Mouse (Mus musculus): Measurements from ENCODE around the gene Zc3h7b.

The Zc3h7b gene

DNA sequence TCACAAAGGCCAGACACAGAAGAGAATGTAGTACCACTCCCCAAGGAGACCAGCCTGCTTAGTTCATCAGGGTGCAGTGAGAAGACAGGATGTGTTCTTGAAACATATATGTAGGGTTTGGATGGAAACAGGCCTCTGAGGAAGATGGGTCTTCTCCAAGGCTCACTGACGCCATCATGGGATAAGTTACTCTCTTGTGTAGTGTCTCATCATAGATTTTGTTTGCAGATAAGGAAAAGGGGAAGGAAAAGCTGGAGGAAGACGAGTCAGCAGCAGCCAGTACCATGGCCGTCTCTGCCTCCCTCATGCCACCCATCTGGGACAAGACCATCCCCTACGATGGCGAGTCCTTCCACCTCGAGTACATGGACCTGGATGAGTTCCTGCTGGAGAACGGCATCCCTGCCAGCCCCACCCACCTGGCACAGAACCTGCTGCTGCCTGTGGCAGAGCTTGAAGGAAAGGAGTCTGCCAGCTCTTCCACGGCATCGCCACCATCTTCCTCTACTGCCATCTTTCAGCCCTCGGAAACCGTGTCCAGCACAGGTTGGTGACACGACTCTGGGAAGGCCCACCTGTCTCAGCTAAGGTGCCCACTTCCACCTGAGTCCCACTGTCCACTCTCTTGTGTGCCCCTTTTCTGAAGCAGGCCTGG, 70.0 kb downstream of the Zc3h7b start:
- no peak for DNase-seq (ENCODE audit: low spot score in 2 of 2)

DNA sequence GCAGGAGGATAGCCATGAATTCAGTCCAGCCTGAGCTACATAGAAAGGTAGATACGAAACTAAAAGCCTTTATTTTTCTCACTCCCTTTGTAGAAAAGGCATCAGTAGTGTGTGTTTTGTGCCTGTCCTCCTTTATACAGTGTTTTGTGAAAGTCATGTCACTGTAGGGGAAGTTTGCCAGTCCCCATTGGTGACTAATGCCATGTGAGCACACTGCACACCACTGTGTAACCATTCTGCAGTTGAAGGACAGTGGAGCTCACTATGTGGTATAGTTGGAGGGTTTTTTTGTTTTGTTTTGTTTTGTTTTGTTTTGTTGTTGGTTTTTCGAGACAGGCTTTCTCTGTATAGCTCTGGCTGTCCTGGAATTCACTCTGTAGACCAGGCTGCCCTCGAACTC, 73.5 kb downstream of the Zc3h7b start:
- DNase-seq (ENCODE audit: low spot score in 2 of 2), result no peak

DNA sequence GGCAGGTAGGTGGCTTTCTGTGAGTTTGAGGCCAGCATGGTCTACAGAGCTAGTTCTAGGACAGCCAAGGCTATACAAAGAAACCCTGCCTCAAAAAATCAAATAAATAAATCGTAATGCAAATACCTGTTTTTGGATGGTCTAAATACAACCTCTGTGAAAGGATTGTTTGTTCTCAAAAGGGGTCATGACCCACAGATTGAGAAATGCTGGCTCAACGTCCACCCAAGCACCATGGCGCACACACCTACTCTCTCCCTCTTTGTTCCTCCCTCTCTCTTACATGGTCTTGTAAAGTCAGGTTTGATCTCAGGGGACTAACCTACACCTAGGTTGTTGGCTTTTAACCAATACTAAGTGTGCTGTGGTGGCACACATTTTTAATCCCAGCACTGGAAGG, 77.8 kb downstream of the Zc3h7b start:
- DNase-seq (ENCODE audit: low spot score in 2 of 2), result no peak

DNA sequence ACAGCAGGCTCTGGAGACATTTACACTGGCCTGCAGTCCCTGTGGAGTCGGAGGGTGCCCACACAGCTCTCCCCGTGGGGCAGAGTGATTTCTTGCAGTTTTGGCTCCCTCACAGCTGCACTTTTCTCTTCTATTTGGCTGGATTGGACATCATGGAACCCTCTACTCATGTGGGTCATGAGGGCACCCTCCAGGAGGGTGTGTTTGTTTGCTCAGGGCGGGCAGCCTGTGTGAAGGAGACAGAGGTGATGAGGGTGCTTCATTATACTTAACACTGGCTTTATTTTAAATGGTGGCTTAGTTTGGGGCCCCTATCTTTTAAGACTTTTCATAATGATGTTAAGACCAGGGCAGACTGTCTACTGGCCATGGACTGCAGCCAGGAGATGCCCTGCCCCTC, 80.0 kb downstream of the Zc3h7b start:
- no peak for DNase-seq (ENCODE audit: low spot score in 2 of 2)

DNA sequence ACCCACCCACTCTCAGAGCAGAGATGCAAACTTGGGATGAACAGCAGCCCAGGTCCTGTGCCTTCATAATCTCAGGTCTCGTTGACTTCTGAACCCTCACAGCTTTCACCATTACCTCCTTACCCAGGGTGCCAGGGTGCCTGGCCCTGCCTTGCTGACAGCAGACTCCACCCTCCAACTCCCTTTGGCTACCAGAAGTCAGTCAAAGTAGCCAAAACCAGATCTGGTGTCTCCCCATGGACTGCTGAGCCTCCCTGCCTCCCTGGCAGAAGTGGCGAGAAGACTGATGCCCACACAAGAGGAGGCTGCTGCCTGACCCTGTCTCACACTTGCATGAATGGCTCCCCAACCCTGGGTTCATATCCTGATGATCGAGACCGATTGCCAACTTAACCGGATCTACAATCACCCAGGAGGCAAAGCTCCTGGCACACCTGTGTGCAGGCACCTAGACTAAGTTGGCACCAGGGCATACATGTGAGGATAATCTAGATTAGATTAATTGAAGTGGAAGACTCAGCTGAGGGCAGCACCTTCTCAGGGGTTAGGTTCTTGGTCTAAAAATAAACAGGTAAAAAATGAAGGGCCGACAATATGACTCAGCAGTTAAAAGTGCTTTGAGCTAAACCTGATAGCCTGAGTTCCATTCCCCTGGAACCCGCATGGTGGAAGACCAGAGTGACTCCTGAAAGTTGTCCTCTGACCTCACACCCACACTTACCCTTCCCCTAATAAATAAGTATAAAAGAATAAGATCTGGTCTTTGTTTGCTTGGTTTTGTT, 83.8 kb downstream of the Zc3h7b start:
- no peak for DNase-seq (ENCODE audit: low spot score in 2 of 2)

DNA sequence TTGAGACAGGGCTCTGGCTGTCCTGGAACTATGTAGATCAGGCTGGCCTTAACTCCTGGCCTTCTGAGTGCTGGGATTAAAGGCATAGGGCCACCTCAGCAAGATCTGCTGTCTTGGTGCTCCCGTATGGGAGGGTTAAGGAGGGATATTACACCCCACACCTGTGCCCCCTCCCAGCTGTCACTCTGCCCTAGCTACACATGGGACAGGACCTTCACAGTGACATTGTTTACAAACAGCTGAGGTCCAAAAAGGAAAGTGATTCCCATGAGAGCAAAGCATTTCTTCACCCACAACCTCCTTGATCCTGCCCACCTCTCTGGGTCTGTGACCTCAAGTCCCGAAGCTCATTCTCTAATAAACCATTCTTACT, 84.3 kb downstream of the Zc3h7b start:
- DNase-seq (ENCODE audit: low spot score in 2 of 2), result no peak

DNA sequence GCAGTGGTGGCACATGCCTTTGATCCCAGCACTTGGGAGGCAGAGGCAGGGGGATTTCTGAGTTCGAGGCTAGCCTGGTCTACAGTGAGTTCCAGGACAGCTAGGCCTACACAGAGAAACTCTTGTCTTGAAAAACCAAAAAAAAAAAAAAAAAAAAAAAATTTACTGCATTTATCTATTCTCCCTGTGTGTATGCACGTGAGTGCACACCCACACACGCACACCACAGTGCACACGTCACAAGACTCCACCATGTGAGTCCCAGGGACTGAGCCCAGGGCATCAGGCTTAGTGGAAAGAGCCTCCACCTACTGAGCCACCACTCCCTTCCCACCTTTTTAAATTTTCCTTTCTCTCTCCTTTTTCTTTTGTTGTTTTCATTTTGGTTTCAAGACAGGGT, 85.7 kb downstream of the Zc3h7b start:
- no peak for DNase-seq (ENCODE audit: low spot score in 2 of 2)

DNA sequence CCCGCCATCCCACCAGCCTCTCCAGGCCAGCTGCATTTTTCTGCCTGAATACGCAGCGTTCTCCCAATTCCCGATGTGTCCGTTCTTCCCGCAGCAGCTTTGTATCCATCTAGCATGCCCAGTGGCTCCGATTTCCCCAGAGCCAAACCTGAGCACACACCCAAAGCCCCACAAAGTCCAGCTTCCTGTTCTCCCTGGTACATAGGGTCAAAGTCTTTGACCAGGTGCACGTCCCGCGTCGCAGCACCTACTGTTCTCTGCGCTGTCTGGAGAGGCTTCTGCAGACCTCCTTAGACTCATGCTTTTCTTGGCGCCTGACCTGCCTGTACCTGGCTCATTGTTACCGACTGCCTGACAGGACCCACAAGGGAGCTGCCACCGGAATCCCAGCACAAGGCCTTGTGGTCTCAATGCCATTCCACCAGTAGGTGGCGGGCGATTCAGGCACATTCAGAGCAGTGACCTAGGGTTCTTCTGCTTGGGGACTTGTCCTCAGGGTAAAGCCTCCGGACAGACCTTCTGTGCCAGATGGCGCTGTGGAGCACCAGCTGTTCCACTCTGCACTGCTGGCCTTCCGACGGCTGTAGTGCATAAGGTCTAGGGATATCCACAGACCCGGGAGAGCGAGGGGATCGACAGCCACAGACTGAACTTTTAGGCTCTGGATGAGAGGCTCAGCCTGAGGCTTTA, 86.4 kb downstream of the Zc3h7b start:
- DNase-seq (ENCODE audit: low spot score in 2 of 2), result peak; percentile 76 to 79

DNA sequence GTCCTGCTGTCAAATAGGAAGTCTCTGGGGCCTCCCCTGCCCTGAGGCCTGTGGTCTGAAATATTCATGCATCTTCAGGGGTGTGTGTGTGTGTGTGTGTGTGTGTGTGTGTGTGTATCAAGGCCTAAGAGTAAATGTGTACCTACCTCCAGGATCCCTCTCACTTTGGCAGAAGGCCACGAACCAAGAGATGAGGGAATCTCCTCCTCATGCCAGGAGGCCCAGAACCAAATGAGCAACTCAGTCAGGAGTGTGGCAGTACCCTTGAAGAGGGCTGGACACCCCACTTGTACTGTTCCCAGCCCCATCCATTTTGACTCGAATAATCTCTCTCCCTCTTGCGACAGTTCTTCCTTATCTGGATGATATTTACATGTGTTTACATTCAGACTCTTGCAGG, 87.4 kb downstream of the Zc3h7b start:
- DNase-seq (ENCODE audit: low spot score in 2 of 2), result no peak

DNA sequence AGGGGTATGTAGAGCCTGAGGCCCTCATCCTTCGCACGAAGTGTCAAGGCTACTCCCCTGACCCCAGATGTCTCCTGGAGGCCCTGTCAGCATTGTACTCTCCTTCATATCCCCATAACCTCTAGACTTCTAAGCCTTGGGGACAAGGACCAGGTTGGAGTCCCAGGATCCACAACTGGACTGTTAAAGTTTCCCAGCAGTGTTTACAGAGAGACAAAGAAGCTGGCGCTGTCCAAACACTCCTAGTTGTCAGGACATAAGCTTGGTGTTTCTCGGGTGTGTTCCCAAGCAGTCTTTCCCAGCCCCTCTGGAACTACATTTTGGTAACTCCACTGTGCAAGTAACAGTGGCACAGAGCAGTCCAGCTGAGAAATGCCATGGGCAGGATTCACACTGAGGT, 88.6 kb downstream of the Zc3h7b start:
- DNase-seq (ENCODE audit: low spot score in 2 of 2), result no peak

DNA sequence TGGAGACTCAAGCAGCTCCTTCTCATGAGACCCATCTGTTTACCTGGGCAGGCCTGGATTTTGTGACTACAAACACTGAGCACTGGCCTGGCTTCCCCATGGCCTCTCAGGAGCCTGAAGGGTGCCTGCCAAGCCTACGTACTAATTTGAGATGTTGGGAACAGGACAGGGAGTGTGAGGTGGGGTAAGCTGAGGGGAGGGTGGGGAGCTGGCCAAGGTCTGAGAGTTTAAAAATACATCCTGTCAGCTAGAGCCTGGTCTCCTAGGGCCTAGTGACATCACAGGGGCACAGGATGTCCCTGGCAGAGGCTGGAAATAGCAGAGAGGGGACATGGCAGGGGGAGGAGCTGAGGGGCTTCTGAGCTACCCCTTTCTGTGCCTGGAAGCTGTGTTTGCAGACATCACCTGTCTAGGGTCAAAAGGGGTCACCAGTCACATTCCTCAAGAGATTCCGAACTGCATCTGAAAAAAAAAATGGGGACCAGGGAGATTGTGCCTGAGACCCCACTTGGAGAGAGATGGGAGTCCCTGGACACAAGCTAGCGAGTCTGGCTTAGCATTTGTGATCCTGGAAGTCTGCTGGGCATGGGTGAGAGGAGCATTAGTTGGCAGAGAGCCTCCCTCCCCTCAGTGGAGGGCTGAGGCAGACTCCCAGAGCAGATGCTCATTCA, 89.4 kb downstream of the Zc3h7b start:
- DNase-seq (ENCODE audit: low spot score in 2 of 2), result no peak

DNA sequence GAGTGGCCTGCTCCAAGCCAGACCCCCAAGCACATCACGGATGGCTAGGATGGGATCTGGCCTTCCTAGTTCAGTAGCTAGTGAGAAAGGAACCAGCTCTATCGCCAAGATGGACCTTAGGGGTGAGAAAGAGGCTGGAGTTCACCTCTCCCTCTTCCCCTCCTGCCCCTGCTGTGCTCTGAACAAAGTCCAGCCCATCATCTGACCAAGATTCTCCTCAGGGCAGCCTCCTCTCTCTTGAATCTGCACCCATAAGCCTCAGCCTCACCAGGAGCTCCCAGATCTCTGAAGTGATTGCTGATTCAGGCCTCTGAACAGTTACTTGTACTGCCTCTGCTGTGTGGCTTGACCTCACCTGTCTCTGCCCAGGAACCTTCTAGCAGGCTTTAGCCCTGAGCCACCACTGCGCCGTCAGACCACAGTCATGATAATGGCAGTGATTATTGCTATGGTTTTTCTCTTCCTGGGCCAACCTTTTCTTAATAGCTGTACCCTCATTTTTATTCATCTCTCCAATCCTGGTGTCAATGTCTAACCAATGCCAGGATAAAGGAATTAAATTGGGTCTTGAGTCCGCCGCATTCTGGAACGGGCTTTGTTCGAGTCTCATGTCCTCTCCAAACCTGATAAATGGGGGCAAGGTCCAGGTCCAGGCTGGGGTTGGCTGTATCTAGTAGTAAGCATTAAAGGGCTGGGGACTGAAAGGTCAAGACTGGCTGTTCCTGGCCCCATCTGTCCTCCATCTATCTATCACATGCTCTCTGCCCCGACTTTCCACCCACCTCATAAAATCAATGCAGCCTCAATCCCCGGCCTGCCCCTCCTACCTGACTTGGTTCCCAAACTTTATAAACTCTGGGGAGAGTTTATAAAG, 90.4 kb downstream of the Zc3h7b start:
- no peak for DNase-seq (ENCODE audit: low spot score in 2 of 2)

DNA sequence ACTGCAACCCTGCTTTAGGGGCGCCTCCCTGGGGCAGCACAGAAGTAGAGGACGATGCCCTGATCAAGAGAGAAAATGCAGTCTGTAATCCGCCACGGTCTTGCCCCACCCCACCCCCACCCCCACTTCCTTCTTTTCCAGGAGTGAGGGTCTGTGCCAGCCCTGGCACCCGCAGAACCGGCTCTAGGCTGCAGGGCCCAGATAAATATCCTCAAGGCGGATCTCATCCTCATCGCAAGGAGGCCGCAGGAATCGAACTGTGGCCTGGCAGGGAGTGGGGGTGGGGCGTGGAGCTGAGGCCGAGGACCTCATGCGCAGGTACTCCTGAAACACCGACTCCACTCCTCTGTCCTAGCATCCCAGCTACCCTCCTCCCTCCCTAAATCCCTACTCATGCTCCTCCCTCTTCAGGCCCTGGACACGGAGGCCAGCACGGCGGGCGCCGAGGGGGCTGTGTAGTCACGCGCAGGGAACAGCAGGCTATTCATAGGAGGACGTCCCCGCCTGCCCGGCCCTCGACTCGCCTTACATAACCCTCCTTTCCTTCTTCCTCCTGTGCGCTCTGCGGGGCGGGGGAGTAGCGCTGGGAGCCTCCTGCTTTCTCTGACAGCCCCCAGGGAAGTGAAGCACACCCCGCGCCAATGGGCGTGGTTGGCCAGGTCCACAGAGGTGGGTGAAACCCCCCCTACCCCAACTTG, 91.4 kb downstream of the Zc3h7b start:
- DNase-seq (ENCODE audit: low spot score in 2 of 2), result peak; percentile 82 to 85

DNA sequence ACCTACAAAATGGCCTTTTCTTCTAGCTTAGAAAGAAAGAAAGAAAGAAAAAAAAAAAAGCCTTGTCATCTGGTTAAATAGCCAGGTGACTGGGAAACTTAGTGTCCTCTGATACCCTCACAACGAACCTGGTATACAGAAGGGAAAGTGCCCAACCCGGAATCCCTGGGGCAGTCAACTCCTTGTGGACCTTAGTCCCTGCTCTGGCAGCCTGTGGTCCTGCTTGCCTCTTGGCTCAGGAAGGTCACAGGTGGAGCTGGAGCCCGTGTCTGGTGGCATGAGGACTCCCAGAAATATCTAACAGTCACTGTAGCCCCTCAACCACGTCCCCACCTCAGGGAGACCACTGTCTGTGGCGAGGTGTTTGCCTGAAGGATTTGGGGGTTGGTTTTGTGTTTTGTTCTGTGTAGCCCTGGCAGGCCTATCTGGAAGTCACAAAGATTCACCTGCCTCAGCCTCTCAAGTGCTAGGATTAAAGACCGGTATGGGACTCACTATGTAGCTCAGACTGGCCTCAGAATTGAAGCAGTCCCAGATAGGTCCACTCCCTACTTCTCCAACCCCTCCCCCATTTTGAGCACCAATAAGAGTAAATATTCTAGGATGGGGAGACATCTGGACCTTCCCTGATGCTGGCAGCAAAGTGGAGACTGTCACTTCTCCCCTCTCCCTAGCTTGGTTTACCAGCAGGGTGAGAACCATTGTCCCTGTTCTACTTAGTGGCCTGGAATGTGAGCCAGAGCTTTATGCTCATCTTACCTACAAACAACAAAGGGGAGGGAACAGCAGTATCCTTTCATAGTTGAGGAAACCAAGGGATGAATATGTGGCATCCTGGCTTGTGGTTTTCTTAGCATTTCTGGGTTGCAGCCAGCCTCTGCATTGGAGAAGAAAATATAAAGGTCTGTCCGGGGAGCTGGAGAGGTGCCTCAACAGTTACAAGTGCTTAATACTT, 92.4 kb downstream of the Zc3h7b start:
- no peak for DNase-seq (ENCODE audit: low spot score in 2 of 2)

DNA sequence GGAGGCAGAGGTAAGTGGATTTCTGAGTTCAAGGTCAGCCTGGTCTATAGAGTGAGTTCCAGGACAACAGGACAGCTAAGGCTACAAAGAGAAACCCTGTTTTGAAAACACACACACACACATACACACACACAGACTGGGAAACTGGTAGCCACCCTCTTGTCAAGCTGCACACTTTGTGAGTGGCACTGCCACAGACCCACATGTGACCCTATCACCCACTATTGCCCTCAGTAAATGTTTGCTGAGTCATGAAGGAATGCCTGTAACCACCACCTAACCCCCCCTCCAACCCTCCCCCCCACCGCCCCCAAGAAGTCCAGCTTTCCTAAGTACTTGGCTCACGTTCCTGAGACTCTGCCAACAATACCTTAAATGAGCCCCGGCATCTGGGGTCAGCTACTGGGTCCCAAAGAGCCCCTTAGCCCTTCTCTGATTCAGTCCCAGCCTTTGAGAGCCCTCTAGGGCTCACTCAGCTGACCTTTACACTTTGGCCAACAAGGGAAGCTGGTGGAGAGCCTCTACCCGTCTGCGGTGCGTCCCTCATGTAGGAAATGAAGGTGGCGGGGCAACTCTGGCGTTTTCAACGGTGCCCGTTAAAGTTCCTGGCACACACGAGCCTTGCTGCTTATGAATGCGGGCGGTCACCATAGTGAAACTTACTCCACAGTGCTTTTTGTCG, 93.8 kb downstream of the Zc3h7b start:
- DNase-seq (ENCODE audit: low spot score in 2 of 2), result no peak

DNA sequence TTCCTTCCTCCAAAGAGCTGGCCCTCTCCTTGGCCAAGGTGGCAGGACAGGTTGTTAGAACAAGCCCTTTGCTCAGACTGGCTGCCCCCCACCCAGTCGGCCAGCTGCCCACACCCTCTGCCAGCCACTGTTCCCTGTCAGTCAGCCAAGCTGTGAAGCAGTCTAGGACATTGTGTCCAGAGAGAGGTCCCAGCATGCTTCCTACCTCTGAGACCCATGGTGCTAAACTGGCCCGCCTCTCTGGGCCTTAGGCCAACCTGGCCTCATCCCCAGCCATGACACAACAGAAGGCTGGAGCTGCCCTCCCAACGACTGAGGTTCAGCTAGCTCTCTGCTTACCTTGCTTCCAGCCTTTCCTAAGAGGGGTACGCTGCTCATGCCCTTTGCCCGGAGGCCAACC, 94.8 kb downstream of the Zc3h7b start:
- DNase-seq (ENCODE audit: low spot score in 2 of 2), result peak; percentile 49 to 67

DNA sequence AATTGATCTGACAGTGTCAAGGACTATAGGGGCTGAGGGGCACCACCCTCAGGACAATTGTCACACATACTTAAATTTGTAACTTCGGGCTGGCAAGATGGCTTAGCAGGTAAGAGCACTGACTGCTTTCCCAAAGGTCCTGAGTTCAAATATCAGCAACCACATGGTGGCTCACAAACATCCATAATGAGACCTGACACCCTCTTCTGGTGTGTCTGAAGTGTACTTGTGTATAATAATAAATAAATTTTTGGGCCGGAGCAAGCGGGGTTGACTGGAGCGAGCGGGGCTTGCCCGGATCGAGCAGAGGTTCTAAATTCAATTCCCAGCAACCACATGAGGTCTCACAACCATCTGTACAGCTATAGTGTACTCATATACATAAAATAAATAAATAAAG, 95.4 kb downstream of the Zc3h7b start:
- DNase-seq (ENCODE audit: low spot score in 2 of 2), result no peak

DNA sequence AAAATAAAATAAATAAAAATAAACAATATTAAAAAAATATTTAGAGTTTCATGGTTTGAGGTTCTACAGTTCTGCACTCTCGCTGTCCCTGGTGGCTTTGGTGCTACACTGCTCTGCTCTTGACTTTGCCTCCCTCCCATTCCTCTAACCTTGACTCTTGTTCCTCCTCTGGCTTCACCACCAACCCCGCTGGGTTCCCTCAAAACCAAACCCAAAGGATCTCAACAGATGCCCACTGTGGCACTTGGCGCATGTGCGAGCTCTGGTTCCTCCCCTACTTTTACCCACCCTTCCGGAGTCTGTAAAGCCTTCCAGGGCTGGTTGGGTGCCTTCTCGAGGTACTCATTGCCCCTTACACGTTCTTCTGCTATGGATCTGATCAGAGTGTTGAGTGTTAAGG, 97.4 kb downstream of the Zc3h7b start:
- DNase-seq (ENCODE audit: low spot score in 2 of 2), result no peak

DNA sequence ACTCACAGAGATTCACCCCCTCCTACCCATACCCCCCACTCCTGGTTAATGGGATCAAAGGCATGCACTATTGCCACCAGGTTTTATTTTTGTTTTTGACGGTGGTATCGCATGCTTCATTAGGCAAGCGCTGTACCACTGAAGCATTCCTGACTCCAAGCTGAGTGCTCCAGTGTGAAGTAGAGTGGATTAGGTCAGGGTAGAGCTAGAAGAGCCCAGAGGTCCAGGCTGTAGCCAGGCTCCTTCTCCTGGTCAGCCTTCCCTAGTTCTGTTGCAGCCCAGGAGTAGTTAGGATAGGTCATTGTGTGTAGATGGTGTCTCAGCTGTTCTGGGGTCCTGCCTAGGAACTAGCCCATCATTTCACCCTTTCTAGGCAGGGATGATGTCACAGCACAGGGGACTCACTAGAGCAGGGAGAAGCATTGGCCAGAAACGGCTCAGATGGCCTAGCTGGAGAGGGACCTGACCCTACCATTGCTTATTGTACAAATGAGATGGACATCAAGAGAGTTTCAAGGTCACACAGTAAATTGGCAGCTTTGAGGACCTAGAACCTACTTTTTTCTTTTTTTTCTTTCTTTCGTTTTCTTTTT, 100.3 kb downstream of the Zc3h7b start:
- DNase-seq (ENCODE audit: low spot score in 2 of 2), result no peak

Data from frontal cortex, postnatal 14 days (tissue).